Mouse (Mus musculus): ENCODE data around the gene Rab2b.
A peak's percentile ranks its signal among the peaks of the same experiment; 100 is the strongest.
"Not testable (repeated sequence)": the region's sequence is repeated elsewhere in the genome, so short reads cannot be mapped to it uniquely, and the experiment has no call there.

Gene Rab2b

GRCm38 (mm10) chr14:52278932-52279746, at the start of gene Rab2b, which contains the start of gene Tox4:
Rab2b (minus strand) TSS chr14:52279545.
Tox4 (plus strand) TSS chr14:52279146.
- DNase-seq, result peak; percentile 96 to 97

GRCm38 (mm10) chr14:52327910-52328812, 48.8 kb upstream of the Rab2b start, which contains the start of gene Sall2:
Sall2 (minus strand) TSS chr14:52328762.
- no peak for DNase-seq

GRCm38 (mm10) chr14:52327375-52327901, 48.1 kb upstream of the Rab2b start:
- no peak for DNase-seq

- no peak for DNase-seq
Measured at GRCm38 (mm10) chr14:52325890-52326289, 46.5 kb upstream of the Rab2b start.

GRCm38 (mm10) chr14:52319361-52319760, 40.0 kb upstream of the Rab2b start:
- DNase-seq, result no peak

- no peak for DNase-seq
Measured at GRCm38 (mm10) chr14:52316441-52317225, 37.3 kb upstream of the Rab2b start.

- peak in 1 of 2 experiments; percentile 33 for DNase-seq
Measured at GRCm38 (mm10) chr14:52315792-52316440, 36.6 kb upstream of the Rab2b start.

- no peak for DNase-seq
Measured at GRCm38 (mm10) chr14:52315283-52315780, 36.0 kb upstream of the Rab2b start.

- DNase-seq, result no peak
Measured at GRCm38 (mm10) chr14:52314808-52315150, 35.4 kb upstream of the Rab2b start.

GRCm38 (mm10) chr14:52313931-52314807, 34.8 kb upstream of the Rab2b start:
- no peak for DNase-seq

- DNase-seq, result no peak
Measured at GRCm38 (mm10) chr14:52310906-52311305, 31.6 kb upstream of the Rab2b start.

GRCm38 (mm10) chr14:52310343-52310742, 31.0 kb upstream of the Rab2b start:
- not testable (repeated sequence) for DNase-seq

GRCm38 (mm10) chr14:52306100-52306499, 26.8 kb upstream of the Rab2b start:
- no peak for DNase-seq

- DNase-seq, result peak; percentile 76 to 84
Measured at GRCm38 (mm10) chr14:52304644-52305271, 25.4 kb upstream of the Rab2b start, which contains the start of gene Mettl3. Mettl3 (minus strand) TSS chr14:52305128.

- not testable (repeated sequence) for DNase-seq
Measured at GRCm38 (mm10) chr14:52303517-52303916, 24.2 kb upstream of the Rab2b start.

- no peak for DNase-seq
Measured at GRCm38 (mm10) chr14:52295558-52296264, 16.4 kb upstream of the Rab2b start.

GRCm38 (mm10) chr14:52284191-52284590, 4.8 kb upstream of the Rab2b start:
- no peak for DNase-seq

- no peak for DNase-seq
Measured at GRCm38 (mm10) chr14:52283629-52284028, 4.3 kb upstream of the Rab2b start.

GRCm38 (mm10) chr14:52279747-52280120, 389 bp upstream of the Rab2b start:
- no peak for DNase-seq

All from spleen, adult 18-20 months (tissue).